Mouse (Mus musculus): ENCODE data around the gene Pdgfb. TPM values are rescaled to one million over a fixed set of nuclear protein-coding genes. Genes with fewer than 3 reads are reported as not detected.

Pdgfb gene
- polyA plus RNA-seq, 1 experiment from 2014 or later: 5.8 TPM

DNA sequence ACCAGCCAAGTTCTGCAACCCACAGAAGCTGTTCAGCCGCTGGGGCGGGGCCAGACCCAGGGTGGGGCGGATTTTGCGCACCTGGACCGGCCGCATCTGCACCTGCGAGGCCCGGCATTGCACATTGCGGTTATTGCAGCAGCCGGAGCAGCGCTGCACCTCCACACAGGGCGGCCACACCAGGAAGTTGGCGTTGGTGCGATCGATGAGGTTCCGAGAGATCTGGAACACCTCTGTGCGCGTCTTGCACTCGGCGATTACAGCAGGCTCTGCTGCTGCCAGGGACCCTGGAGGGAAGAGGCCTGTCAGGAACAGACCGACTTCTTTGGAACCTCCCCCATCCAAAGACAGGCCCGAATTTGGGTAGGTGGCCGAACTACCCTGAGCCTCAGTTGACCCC is 13.2 kb downstream of the Pdgfb start:
- Histone ChIP-seq H3K9me3 (no peaks in the 10 kb centered on the region), H3K4me3 (no peak overlapping the region), H3K4me2 (no peak overlapping the region), H3K4me1 (replicated peaks) (peaks cover 7% of the 10 kb centered on the region), H3K9ac (no peak overlapping the region), H3K27me3 (no peaks in the 10 kb centered on the region), H3K36me3 (no peaks in the 10 kb centered on the region), H3K27ac (replicated peaks) (no peak overlapping the region)
- ATAC-seq (ENCODE audit: low FRiP score, low read depth): no peak
- 91% methylated on average over 23 of the region's 23 CpGs for WGBS

DNA sequence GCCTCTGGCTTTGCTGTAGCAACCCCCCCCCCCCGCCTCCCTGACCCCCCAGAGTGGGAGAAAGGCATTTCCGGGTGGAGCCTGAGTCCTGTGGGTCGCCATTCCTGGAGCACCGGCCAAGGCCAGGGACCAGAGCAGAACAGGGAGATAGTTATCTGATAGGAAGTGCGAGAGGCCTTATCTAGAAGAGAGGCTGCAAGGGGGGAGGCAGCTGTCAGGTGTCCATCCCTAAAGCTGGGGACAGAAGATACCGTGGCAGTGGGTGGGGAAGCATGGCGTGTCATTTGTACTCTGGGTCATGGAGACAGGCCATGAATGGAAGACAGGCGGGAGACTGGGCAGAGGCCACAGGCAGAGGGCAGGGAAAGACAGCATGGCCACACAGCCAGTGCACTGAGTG is 14.1 kb downstream of the Pdgfb start:
- Histone ChIP-seq H3K4me1 (replicated peaks) (peaks cover 7% of the 10 kb centered on the region), H3K4me2 (no peak overlapping the region), H3K36me3 (no peaks in the 10 kb centered on the region), H3K27ac (replicated peaks) (no peak overlapping the region), H3K27me3 (no peaks in the 10 kb centered on the region), H3K9me3 (no peaks in the 10 kb centered on the region), H3K9ac (no peak overlapping the region), H3K4me3 (no peak overlapping the region)
- WGBS: 49% methylated on average over 8 of the region's 8 CpGs
- no peak for ATAC-seq (ENCODE audit: low FRiP score, low read depth)

DNA sequence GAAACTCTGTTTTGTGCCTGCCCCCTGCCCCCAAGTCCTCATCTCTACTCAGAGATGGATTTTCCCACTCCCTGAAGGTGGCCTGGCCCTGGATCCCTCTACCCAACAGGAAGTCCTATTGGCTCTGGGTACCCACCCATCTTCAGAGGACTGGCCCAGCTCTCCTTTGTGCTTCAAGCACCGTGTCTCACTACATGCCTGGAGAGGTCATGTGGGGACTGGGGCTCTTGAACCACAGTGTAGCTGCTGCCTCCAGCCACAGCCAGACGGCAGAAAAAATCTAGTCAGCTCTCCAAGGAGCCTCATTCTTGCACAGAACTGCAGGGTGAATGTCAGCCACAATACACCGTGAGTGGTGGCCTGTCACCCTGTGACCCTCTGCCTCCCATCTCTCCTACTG is 16.8 kb downstream of the Pdgfb start:
- 52% methylated on average over 3 of the region's 3 CpGs for WGBS

GRCm38 (mm10) chr15:79996781-79997180 is 18.0 kb downstream of the Pdgfb start:
- no peaks in the 10 kb centered on the region for H3K4me1 ChIP-seq (replicated peaks)
- no peak overlapping the region for H3K4me3 ChIP-seq
- no peak overlapping the region for H3K27ac ChIP-seq (replicated peaks)
- no peaks in the 10 kb centered on the region for H3K36me3 ChIP-seq
- 94% methylated on average over 11 of the region's 11 CpGs for WGBS
- H3K9me3 ChIP-seq: no peaks in the 10 kb centered on the region
- no peak for ATAC-seq (ENCODE audit: low FRiP score, low read depth)
- no peak overlapping the region for H3K9ac ChIP-seq
- H3K4me2 ChIP-seq: no peak overlapping the region
- no peaks in the 10 kb centered on the region for H3K27me3 ChIP-seq

More for the DNA sequence above, 16.8 kb downstream of the Pdgfb start:
- Histone ChIP-seq H3K4me1 (replicated peaks) (no peaks in the 10 kb centered on the region), H3K9ac (no peak overlapping the region), H3K9me3 (no peaks in the 10 kb centered on the region), H3K27me3 (no peaks in the 10 kb centered on the region), H3K4me3 (no peak overlapping the region), H3K27ac (replicated peaks) (no peak overlapping the region), H3K36me3 (no peaks in the 10 kb centered on the region), H3K4me2 (no peak overlapping the region)
- no peak for ATAC-seq (ENCODE audit: low FRiP score, low read depth)

- Histone ChIP-seq H3K4me2 (no peak overlapping the region), H3K4me1 (replicated peaks) (no peaks in the 10 kb centered on the region), H3K27ac (replicated peaks) (no peak overlapping the region), H3K27me3 (no peaks in the 10 kb centered on the region), H3K36me3 (no peaks in the 10 kb centered on the region), H3K4me3 (no peak overlapping the region), H3K9me3 (no peaks in the 10 kb centered on the region), H3K9ac (no peak overlapping the region)
- WGBS: 94% methylated on average over 7 of the region's 7 CpGs
- ATAC-seq (ENCODE audit: low FRiP score, low read depth): no peak
Measured at GRCm38 (mm10) chr15:79995552-79995951, 19.2 kb downstream of the Pdgfb start.

- Histone ChIP-seq H3K4me2 (no peak overlapping the region), H3K36me3 (no peaks in the 10 kb centered on the region), H3K4me1 (replicated peaks) (no peaks in the 10 kb centered on the region), H3K9ac (no peak overlapping the region), H3K27ac (replicated peaks) (no peak overlapping the region), H3K27me3 (no peaks in the 10 kb centered on the region), H3K4me3 (no peak overlapping the region), H3K9me3 (no peaks in the 10 kb centered on the region)
- WGBS: 89% methylated on average over 4 of the region's 4 CpGs
- no peak for ATAC-seq (ENCODE audit: low FRiP score, low read depth)
Measured at GRCm38 (mm10) chr15:79994566-79994965, 20.2 kb downstream of the Pdgfb start.

- Histone ChIP-seq H3K9me3 (no peaks in the 10 kb centered on the region), H3K27me3 (no peaks in the 10 kb centered on the region), H3K4me3 (no peak overlapping the region), H3K9ac (no peak overlapping the region), H3K27ac (replicated peaks) (no peak overlapping the region), H3K36me3 (no peaks in the 10 kb centered on the region), H3K4me2 (no peak overlapping the region), H3K4me1 (replicated peaks) (no peaks in the 10 kb centered on the region)
- no peak for ATAC-seq (ENCODE audit: low FRiP score, low read depth)
- 79% methylated on average over 8 of the region's 8 CpGs for WGBS
Measured at GRCm38 (mm10) chr15:79986182-79986581, 28.6 kb downstream of the Pdgfb start.

- no peaks in the 10 kb centered on the region for H3K27me3 ChIP-seq
- ATAC-seq (ENCODE audit: low FRiP score, low read depth): no peak
- WGBS: 76% methylated on average over 10 of the region's 11 CpGs
- H3K36me3 ChIP-seq: no peaks in the 10 kb centered on the region
- H3K4me3 ChIP-seq: no peak overlapping the region
- no peaks in the 10 kb centered on the region for H3K4me1 ChIP-seq (replicated peaks)
- no peak overlapping the region for H3K27ac ChIP-seq (replicated peaks)
- no peak overlapping the region for H3K4me2 ChIP-seq
- no peak overlapping the region for H3K9ac ChIP-seq
- H3K9me3 ChIP-seq: no peaks in the 10 kb centered on the region
Measured at GRCm38 (mm10) chr15:79985471-79985870, 29.3 kb downstream of the Pdgfb start.

DNA sequence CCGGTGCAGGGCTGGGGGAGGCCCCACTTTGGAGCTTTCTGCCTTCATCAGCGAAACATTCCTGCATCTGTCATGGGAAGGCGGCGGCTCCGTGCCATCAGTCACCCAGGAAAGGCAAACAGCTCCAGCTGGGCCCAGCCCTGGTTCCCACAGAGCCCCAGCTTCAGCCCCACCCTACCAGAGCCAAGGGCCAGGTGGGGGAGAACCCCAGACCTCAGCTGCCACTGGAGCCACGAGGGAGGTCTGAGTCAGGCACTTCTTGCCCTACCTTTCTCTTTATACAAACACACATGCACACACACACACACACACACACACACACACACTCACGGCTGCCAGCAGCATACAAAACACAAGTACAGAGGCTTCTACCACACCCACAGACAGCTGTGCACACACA is 30.6 kb downstream of the Pdgfb start:
- Histone ChIP-seq H3K36me3 (no peaks in the 10 kb centered on the region), H3K27ac (replicated peaks) (no peak overlapping the region), H3K9me3 (no peaks in the 10 kb centered on the region), H3K4me1 (replicated peaks) (no peaks in the 10 kb centered on the region), H3K9ac (no peak overlapping the region), H3K4me3 (no peak overlapping the region), H3K4me2 (no peak overlapping the region), H3K27me3 (no peaks in the 10 kb centered on the region)
- WGBS: 45% methylated on average over 7 of the region's 7 CpGs
- no peak for ATAC-seq (ENCODE audit: low FRiP score, low read depth)

DNA sequence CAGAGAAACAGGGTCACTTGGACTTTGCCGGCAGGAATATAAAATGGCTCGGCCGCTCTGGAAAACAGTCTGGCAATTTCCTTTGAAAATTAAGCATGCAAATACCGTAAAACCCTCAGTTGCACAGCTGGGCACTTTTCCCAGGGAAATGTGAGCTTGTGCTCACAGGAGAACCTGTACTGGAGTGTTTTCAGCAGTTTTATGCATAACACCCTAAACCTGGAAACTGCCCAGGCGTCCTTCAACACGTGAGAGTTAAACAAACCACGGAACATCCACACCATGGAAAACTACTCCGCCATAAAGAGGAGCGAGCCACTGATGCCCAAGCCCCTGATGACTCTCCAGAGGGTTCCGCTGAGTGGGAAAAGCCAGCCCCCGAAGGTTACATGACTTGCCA is 34.1 kb downstream of the Pdgfb start:
- Histone ChIP-seq H3K27me3 (no peaks in the 10 kb centered on the region), H3K4me3 (no peak overlapping the region), H3K36me3 (no peaks in the 10 kb centered on the region), H3K9me3 (no peaks in the 10 kb centered on the region), H3K4me1 (replicated peaks) (no peaks in the 10 kb centered on the region), H3K4me2 (no peak overlapping the region), H3K9ac (no peak overlapping the region), H3K27ac (replicated peaks) (no peak overlapping the region)
- 75% methylated on average over 11 of the region's 11 CpGs for WGBS
- no peak for ATAC-seq (ENCODE audit: low FRiP score, low read depth)

GRCm38 (mm10) chr15:79972186-79972585 is 42.6 kb downstream of the Pdgfb start:
- ATAC-seq (ENCODE audit: low FRiP score, low read depth): no peak
- Histone ChIP-seq H3K4me1 (replicated peaks) (no peaks in the 10 kb centered on the region), H3K27ac (replicated peaks) (no peak overlapping the region), H3K9me3 (no peaks in the 10 kb centered on the region), H3K4me2 (no peak overlapping the region), H3K36me3 (no peaks in the 10 kb centered on the region), H3K4me3 (no peak overlapping the region), H3K27me3 (no peaks in the 10 kb centered on the region), H3K9ac (no peak overlapping the region)
- 96% methylated on average over 11 of the region's 11 CpGs for WGBS

- ATAC-seq (ENCODE audit: low FRiP score, low read depth): no peak
- H3K4me2 ChIP-seq: no peak within 1 kb of the TSS
- no peaks in the 10 kb centered on the region for H3K4me1 ChIP-seq (replicated peaks)
- no peaks in the 10 kb centered on the region for H3K9me3 ChIP-seq
- H3K27ac ChIP-seq (replicated peaks): no peak within 1 kb of the TSS
- no peaks in the 10 kb centered on the region for H3K36me3 ChIP-seq
- H3K27me3 ChIP-seq: no peaks in the 10 kb centered on the region
- H3K9ac ChIP-seq: no peak within 1 kb of the TSS
- no peak within 1 kb of the TSS for H3K4me3 ChIP-seq
- 94% methylated on average over 11 of the region's 11 CpGs for WGBS
Measured at GRCm38 (mm10) chr15:79970940-79971339, 43.8 kb downstream of the Pdgfb start, which contains the start of gene Cbx7. Gene Cbx7 (minus strand): TSS chr15:79971119.

DNA sequence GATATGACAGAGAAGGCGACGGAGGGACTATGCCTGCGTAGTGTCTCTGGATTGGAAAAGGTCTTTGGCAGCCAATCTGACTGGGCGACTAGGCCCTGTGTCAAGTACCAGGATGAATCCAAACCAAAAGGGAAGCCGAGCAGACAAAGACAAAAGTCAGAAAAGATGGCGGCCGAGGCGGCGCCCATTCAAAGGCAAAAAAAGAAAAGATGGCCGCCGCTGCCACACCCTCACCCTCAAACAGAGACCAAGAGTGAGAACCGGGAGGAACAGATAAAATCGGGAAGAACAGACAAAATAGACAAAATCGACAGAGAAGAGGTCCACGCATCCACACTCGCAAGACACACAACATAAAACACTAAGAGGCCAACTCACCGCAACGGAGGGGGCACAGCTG is 44.3 kb downstream of the Pdgfb start:
- H3K27ac ChIP-seq (replicated peaks): no peak overlapping the region
- no peak overlapping the region for H3K4me3 ChIP-seq
- H3K27me3 ChIP-seq: no peaks in the 10 kb centered on the region
- no peak for ATAC-seq (ENCODE audit: low FRiP score, low read depth)
- H3K4me2 ChIP-seq: no peak overlapping the region
- H3K36me3 ChIP-seq: no peaks in the 10 kb centered on the region
- no peaks in the 10 kb centered on the region for H3K4me1 ChIP-seq (replicated peaks)
- WGBS: 97% methylated on average over 18 of the region's 18 CpGs
- H3K9ac ChIP-seq: no peak overlapping the region
- no peaks in the 10 kb centered on the region for H3K9me3 ChIP-seq

Measured in hindbrain, embryonic 15.5 days (tissue).